Mouse (Mus musculus) left cerebral cortex, adult 8-10 months (tissue): ENCODE results near the gene Slc46a2. TPM values are rescaled to one million over a fixed set of nuclear protein-coding genes. Genes with fewer than 3 reads are reported as not detected.

Experiments
- DNase-seq, 2 experiments: peaks; one replicate each; pipeline ENCODE4 v3.0.0; 2022; ENCODE audit warnings: low spot score in 2 of 2
- total RNA-seq, 4 experiments: library from RNA; stranded (reverse); gene quantifications; 2 replicates each; pipeline ENCODE4 v1.2.4; 2022

Gene Slc46a2
- total RNA-seq, 4 experiments from 2014 or later, result not detected

- no peak for DNase-seq
Observed at GRCm38 (mm10) chr4:59859693-59860425, 55.0 kb downstream of the Slc46a2 start.

Other genes with a start within 250 kb of the Slc46a2 start
- gene Inip, start 113.5 kb downstream of the Slc46a2 start, total RNA-seq, result 10 to 100 TPM; 20.3 to 22.3 (median 21.0) TPM
- gene Snx30, start 109.2 kb downstream of the Slc46a2 start, total RNA-seq, result 10 to 100 TPM; 29.5 to 41.8 (median 34.9) TPM
- gene Mup4, start 45.7 kb upstream of the Slc46a2 start, total RNA-seq, result not detected
- not detected for gene Mup6, start 49.2 kb upstream of the Slc46a2 start, total RNA-seq
- not detected for gene Mup7, start 155.4 kb upstream of the Slc46a2 start, total RNA-seq
- not detected for gene Mup2, start 239.2 kb upstream of the Slc46a2 start, total RNA-seq